ENCODE assay signal across 18 mouse cellular contexts in the genomic region with DNA sequence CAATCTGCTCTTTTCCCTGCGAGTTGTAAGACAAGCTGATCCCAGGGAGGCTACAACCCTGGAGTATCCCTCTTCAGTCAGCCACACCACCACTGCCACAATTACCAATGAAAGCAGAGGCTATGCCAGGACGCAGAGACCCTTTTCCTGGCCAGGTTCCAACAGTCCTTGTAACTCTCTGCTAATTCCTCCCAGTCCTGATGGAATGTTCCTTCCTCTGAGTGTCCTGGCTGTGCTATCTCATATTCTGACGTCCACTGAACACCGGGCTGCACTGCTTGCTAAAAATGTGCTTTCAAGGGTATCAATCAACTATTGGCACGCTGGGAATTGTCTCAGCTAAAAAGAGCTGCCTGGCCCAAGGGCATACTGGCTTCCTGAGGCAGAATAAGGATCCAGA. TPM values are rescaled to one million over a fixed set of nuclear protein-coding genes. Genes with fewer than 3 reads are reported as not detected.
DNase-seq lines count a peak whose midpoint lies in the region; ATAC-seq and TF ChIP-seq lines count a peak whose summit lies in the region.
"Had no signal": no experiment of that assay in that cellular context is flagged by ENCODE, and none has a peak within 500 bp of the region (broad histone marks: within the 10 kb centered on the region; RNA-seq: fewer than 3 reads in every experiment).

No protein-coding gene starts in this region.

- H3K4me1 ChIP-seq in hindbrain, postnatal 0 days (ENCODE audit: insufficient read depth, low read length), result no peaks in the 10 kb centered on the region; the same call in 1 of the 2 replicates
- 0 out of 2 replicates have a peak, but pooled peaks cover 4% of the 10 kb centered on the region for H3K4me1 ChIP-seq in hindbrain, embryonic 13.5 days (replicated peaks)
- H3K4me1 ChIP-seq in heart, adult 2 months (ENCODE audit: control insufficient read depth, insufficient read depth, low read length), result no peaks in the 10 kb centered on the region
- peaks cover 34% of the 10 kb centered on the region for H3K4me1 ChIP-seq in heart, embryonic 15.5 days (replicated peaks)
- H3K4me1 ChIP-seq in liver, postnatal 0 days (ENCODE audit: insufficient read depth), result no peaks in the 10 kb centered on the region
- H3K4me1 ChIP-seq: midbrain, embryonic 15.5 days had no signal

- peak; percentile 56; the same call in 1 of the 2 replicates for TF ChIP-seq EP300 in heart, adult 2 months (IDR thresholded peaks at IDR 0.05; ENCODE audit: insufficient read depth, low read depth, low read length)
- TF ChIP-seq EP300 in liver, postnatal 0 days (IDR thresholded peaks at IDR 0.05; ENCODE audit: low read depth), result no peak

- H3K27me3 ChIP-seq in hindbrain, postnatal 0 days (ENCODE audit: insufficient read depth, low read length), result no peaks in the 10 kb centered on the region
- no peaks in the 10 kb centered on the region for H3K27me3 ChIP-seq in hindbrain, embryonic 13.5 days
- H3K27me3 ChIP-seq in heart, adult 2 months (ENCODE audit: control insufficient read depth, insufficient read depth, low read length), result no peaks in the 10 kb centered on the region
- no peaks in the 10 kb centered on the region for H3K27me3 ChIP-seq in heart, embryonic 15.5 days
- H3K27me3 ChIP-seq in liver, postnatal 0 days (ENCODE audit: insufficient read depth, low read length), result no peaks in the 10 kb centered on the region
- H3K27me3 ChIP-seq: midbrain, embryonic 15.5 days had no signal

- no peaks in the 10 kb centered on the region for H3K36me3 ChIP-seq in hindbrain, postnatal 0 days (ENCODE audit: insufficient read depth, low read length)
- H3K36me3 ChIP-seq in hindbrain, embryonic 13.5 days, result no peaks in the 10 kb centered on the region
- H3K36me3 ChIP-seq in heart, adult 2 months (ENCODE audit: control insufficient read depth, insufficient read depth, low read length), result no peaks in the 10 kb centered on the region
- no peaks in the 10 kb centered on the region for H3K36me3 ChIP-seq in heart, embryonic 15.5 days
- H3K36me3 ChIP-seq in liver, postnatal 0 days (replicated peaks; ENCODE audit: insufficient read depth, low read length), result no peaks in the 10 kb centered on the region
- H3K36me3 ChIP-seq: midbrain, embryonic 15.5 days had no signal

- no peaks in the 10 kb centered on the region for H3K79me2 ChIP-seq in heart, adult 2 months (replicated peaks; ENCODE audit: control insufficient read depth, insufficient read depth, low read length)

- no peaks in the 10 kb centered on the region for H3K9me3 ChIP-seq in hindbrain, postnatal 0 days (ENCODE audit: low read length)
- no peaks in the 10 kb centered on the region for H3K9me3 ChIP-seq in hindbrain, embryonic 13.5 days
- H3K9me3 ChIP-seq in heart, embryonic 15.5 days (replicated peaks), result no peaks in the 10 kb centered on the region
- H3K9me3 ChIP-seq in liver, postnatal 0 days (ENCODE audit: low read length), result no peaks in the 10 kb centered on the region
- H3K9me3 ChIP-seq: midbrain, embryonic 15.5 days had no signal

- TF ChIP-seq POLR2A in heart, adult 2 months (IDR thresholded peaks at IDR 0.05; ENCODE audit: insufficient read depth, low read depth, low read length), result no peak; the same call in 1 of the 2 replicates

- H3K9ac ChIP-seq in hindbrain, postnatal 0 days (replicated peaks; ENCODE audit: low read length), result no peak overlapping the region
- no peak overlapping the region for H3K9ac ChIP-seq in hindbrain, embryonic 13.5 days
- no peak overlapping the region for H3K9ac ChIP-seq in heart, adult 2 months (ENCODE audit: low read depth, low read length)
- no peak overlapping the region for H3K9ac ChIP-seq in heart, embryonic 15.5 days
- H3K9ac ChIP-seq in liver, postnatal 0 days (replicated peaks), result no peak overlapping the region
- H3K9ac ChIP-seq: hindbrain, embryonic 14.5 days; midbrain, embryonic 15.5 days had no signal

- intact Hi-C loops in heart, adult 2 months (cut with DNase I), result no loop called here

- peak; percentile 42 for DNase-seq in hindbrain, postnatal 0 days (ENCODE audit: low spot score)
- peak; percentile 22 for DNase-seq in MN1 (ENCODE audit: low spot score)
- DNase-seq in heart, adult 2 months, result peak in 1 of 2 experiments; percentile 41
- DNase-seq in layer of hippocampus, adult 2 months (ENCODE audit: low spot score in 2 of 2), result no peak
- DNase-seq in thymus, postnatal 36 days, result no peak
- no peak for DNase-seq in liver, postnatal 0 days
- DNase-seq: cerebellum, adult 9-11 months; gastrocnemius, postnatal 36 days; liver; lung, adult 18-20 months; right cerebral cortex, postnatal 14 days; thymus, postnatal 14 days had no signal

- no peak for ATAC-seq in hindbrain, postnatal 0 days
- ATAC-seq in hindbrain, embryonic 13.5 days (ENCODE audit: low FRiP score), result no peak
- ATAC-seq in heart, embryonic 15.5 days (replicated peaks; ENCODE audit: insufficient number of reproducible peaks, insufficient read depth, low FRiP score, low read depth), result peak; percentile 82
- ATAC-seq in liver, postnatal 0 days, result no peak
- ATAC-seq: intestine, postnatal 0 days; midbrain, embryonic 15.5 days had no signal

- 32% methylated on average over 5 of the region's 5 CpGs for WGBS in hindbrain, postnatal 0 days
- WGBS in hindbrain, embryonic 13.5 days, result 57% methylated on average over 5 of the region's 5 CpGs
- 21% methylated on average over 5 of the region's 5 CpGs for whole genome bisulfite sequencing in heart, adult 2 months
- WGBS in heart, embryonic 15.5 days, result 13% methylated on average over 5 of the region's 5 CpGs
- WGBS in liver, postnatal 0 days (ENCODE audit: insufficient replicate concordance), result 64% methylated on average over 5 of the region's 5 CpGs

- no peak overlapping the region for H3K4me2 ChIP-seq in hindbrain, postnatal 0 days (ENCODE audit: low read depth, low read length)
- H3K4me2 ChIP-seq in hindbrain, embryonic 13.5 days, result no peak overlapping the region
- H3K4me2 ChIP-seq in heart, embryonic 15.5 days, result no peak overlapping the region
- H3K4me2 ChIP-seq in liver, postnatal 0 days (ENCODE audit: low read depth, low read length), result no peak overlapping the region
- H3K4me2 ChIP-seq: hindbrain, embryonic 14.5 days; midbrain, embryonic 15.5 days had no signal

- no peak for TF ChIP-seq CTCF in hindbrain, postnatal 0 days (IDR thresholded peaks at IDR 0.05; ENCODE audit: low read depth)
- no peak for TF ChIP-seq CTCF in heart, adult 2 months (IDR thresholded peaks at IDR 0.05)
- TF ChIP-seq CTCF in layer of hippocampus, adult 2 months (conservative IDR thresholded peaks at IDR 0.05), result no peak
- no peak for TF ChIP-seq CTCF in liver, postnatal 0 days (IDR thresholded peaks at IDR 0.05; ENCODE audit: low read depth)

- H3K27ac ChIP-seq in hindbrain, postnatal 0 days, result no peak overlapping the region
- no peak overlapping the region for H3K27ac ChIP-seq in hindbrain, embryonic 13.5 days
- H3K27ac ChIP-seq in heart, adult 2 months, result peak overlapping the region; percentile 45
- H3K27ac ChIP-seq in heart, embryonic 15.5 days, result peak overlapping the region; percentile 88
- no peak overlapping the region for H3K27ac ChIP-seq in layer of hippocampus, adult 2 months
- no peak overlapping the region for H3K27ac ChIP-seq in liver, postnatal 0 days (ENCODE audit: low read depth)
- H3K27ac ChIP-seq: hindbrain, embryonic 14.5 days; kidney, postnatal 0 days; midbrain, embryonic 15.5 days had no signal

- H3K4me3 ChIP-seq in hindbrain, postnatal 0 days (ENCODE audit: low read length), result no peak overlapping the region
- no peak overlapping the region for H3K4me3 ChIP-seq in hindbrain, embryonic 13.5 days
- H3K4me3 ChIP-seq in heart, adult 2 months, result no peak overlapping the region
- no peak overlapping the region for H3K4me3 ChIP-seq in heart, embryonic 15.5 days
- no peak overlapping the region for H3K4me3 ChIP-seq in layer of hippocampus, adult 2 months
- H3K4me3 ChIP-seq in liver, postnatal 0 days (ENCODE audit: low read depth, low read length), result no peak overlapping the region
- H3K4me3 ChIP-seq: midbrain, embryonic 15.5 days had no signal

RNA-seq across cellular contexts. Expression of a gene that starts 18.7 kb away (rescaled TPM):
- total RNA-seq in hindbrain, postnatal 0 days (2014; rRNA removed), result 28.5 and 40.6 TPM in 2 replicates
- 15.4 and 15.9 TPM in 2 replicates for polyA plus RNA-seq in hindbrain, postnatal 0 days (2015; fragmentation: Nextera tagmentation; extraction: Ambion mirVana)
- polyA plus RNA-seq in hindbrain, embryonic 13.5 days (2015; fragmentation: Nextera tagmentation; extraction: Ambion mirVana), result 9.3 and 12.3 TPM in 2 replicates
- 10 to 100 TPM; 78.9 to 83.9 TPM for total RNA-seq in heart, adult 2 months (2021)
- polyA plus RNA-seq in heart, adult 2 months (2012; rRNA removed), result 15.0 and 25.0 TPM in 2 replicates
- polyA plus RNA-seq in heart, embryonic 15.5 days (2015; fragmentation: Nextera tagmentation; extraction: Ambion mirVana), result 18.7 and 21.2 TPM in 2 replicates
- 10 to 100 TPM; 63.9 to 67.7 TPM for total RNA-seq in layer of hippocampus, adult 2 months (2021)
- polyA plus RNA-seq in liver, postnatal 0 days (2015; fragmentation: Nextera tagmentation; extraction: Ambion mirVana), result 0.69 and 1.3 TPM in 2 replicates

Comparison
In these comparisons a context has a peak if more than half of its experiments do, and no peak if none do; other contexts are left out.
1. DNase-seq: peak in hindbrain, postnatal 0 days (single experiment) and MN1 (single experiment); none in layer of hippocampus, adult 2 months (0 of 2), thymus, postnatal 36 days (0 of 2) and liver, postnatal 0 days (single experiment).
2. H3K27ac ChIP-seq: peak in heart, adult 2 months (single experiment) and heart, embryonic 15.5 days (single experiment); none in hindbrain, postnatal 0 days (single experiment), hindbrain, embryonic 13.5 days (single experiment), layer of hippocampus, adult 2 months (single experiment) and liver, postnatal 0 days (single experiment).